Mouse (Mus musculus) C2C12 (cell line): ENCODE results near the gene Srsf2.
"Not testable (repeated sequence)": the region's sequence is repeated elsewhere in the genome, so short reads cannot be mapped to it uniquely, and the experiment has no call there.

Experiments used
- CEBPB ChIP-seq: IDR thresholded peaks from one replicate; pipeline ENCODE4 v1.6.1; 2011; ENCODE audit warnings: low read depth, mild to moderate bottlenecking, control low read depth, moderate library complexity
- CTCF ChIP-seq: IDR thresholded peaks from one replicate; pipeline ENCODE4 v1.5.1; 2011; ENCODE audit not compliant: control insufficient read depth, insufficient read depth, insufficient read length
- FOSL1 ChIP-seq: IDR thresholded peaks from one replicate; pipeline ENCODE4 v1.8.0; 2011; ENCODE audit warnings: mild to moderate bottlenecking, low read length; ENCODE audit not compliant: poor library complexity, insufficient read depth, severe bottlenecking
- MYOG ChIP-seq: IDR thresholded peaks from one replicate; pipeline ENCODE4 v1.6.1; 2011; ENCODE audit not compliant: control insufficient read depth, insufficient read length; ENCODE audit errors: extremely low read depth
- USF1 ChIP-seq: IDR thresholded peaks from one replicate; pipeline ENCODE4 v1.6.1; 2011; ENCODE audit warnings: low read depth, mild to moderate bottlenecking, control low read depth, moderate library complexity

- not testable (repeated sequence) for TF ChIP-seq CTCF, USF1, MYOG, CEBPB, FOSL1
Observed at GRCm38 (mm10) chr11:116902588-116902987, 49.7 kb upstream of the Srsf2 start.
